Mouse (Mus musculus) layer of hippocampus, adult 9-11 months (tissue): ENCODE data around the gene Brwd1.
"Not testable (repeated sequence)": the region's sequence is repeated elsewhere in the genome, so short reads cannot be mapped to it uniquely, and the experiment has no call there.

ENCODE experiments used
- DNase-seq: peaks from one replicate; pipeline ENCODE4 v3.0.0; 2022

Brwd1 gene

GRCm38 (mm10) chr16:96082301-96083178 lies at the start of gene Brwd1:
Gene Brwd1 (minus strand): TSS chr16:96082526.
- DNase-seq = peak; percentile 92

DNA sequence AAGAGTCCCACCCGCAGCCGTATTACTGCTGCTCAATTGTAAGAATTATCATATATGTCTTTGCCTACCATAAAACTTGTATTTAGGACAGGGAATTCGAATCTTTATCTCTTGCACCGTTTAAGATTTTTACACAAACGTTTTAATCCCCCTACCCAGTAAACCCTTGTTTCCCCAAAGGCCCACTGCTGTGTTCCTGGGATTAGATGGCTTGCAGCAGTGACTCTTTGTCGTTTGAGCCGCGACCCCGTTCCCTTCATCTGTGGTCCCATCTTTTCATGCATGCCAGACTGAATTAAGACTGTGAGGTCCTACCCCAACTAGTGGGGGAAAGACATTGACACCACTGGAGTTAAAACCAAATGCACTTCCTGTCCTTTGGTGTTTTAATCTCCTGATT lies 46.1 kb upstream of the Brwd1 start:
- DNase-seq = no peak

DNA sequence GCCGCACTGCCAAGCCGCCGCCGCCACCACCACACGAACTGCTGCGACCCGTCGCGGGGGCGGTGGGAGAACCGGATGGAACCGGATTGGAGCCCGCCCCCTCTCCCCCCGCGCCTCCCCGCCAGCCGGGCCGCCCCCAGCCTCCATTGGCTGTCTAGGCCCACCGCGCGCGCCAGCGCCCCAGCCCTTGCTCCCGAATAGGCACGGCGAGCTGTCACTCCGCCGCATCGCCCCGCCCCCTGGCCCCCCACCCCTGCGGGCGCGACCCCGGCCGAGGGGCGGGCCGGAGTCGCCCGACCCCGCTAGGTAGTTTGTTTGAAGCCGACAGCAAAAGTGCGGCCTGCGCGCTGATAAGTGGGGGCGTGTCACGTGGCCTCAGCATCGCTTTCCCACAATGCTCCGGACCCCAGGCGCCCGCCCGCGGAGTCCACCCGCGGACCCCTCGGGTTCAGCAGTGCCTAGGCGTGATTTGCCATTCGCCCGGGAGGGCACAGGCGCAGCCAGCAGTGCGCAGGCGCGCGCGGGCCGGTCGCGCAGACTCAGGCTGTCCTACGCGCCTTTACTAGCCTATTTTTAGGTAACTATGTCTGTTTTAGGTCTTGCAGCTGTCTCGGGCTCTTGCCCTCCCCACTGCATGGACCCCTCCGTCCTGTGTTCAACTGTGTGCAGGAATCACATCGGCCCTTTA lies 45.5 kb upstream of the Brwd1 start, which contains the start of gene Hmgn1:
Hmgn1 (minus strand) TSS at position 73 of the 688 bp plus-strand sequence.
- DNase-seq = peak; percentile 98

- DNase-seq = no peak
These were observed 44.9 kb upstream of the Brwd1 start for GRCm38 (mm10) chr16:96127288-96127656.

DNA sequence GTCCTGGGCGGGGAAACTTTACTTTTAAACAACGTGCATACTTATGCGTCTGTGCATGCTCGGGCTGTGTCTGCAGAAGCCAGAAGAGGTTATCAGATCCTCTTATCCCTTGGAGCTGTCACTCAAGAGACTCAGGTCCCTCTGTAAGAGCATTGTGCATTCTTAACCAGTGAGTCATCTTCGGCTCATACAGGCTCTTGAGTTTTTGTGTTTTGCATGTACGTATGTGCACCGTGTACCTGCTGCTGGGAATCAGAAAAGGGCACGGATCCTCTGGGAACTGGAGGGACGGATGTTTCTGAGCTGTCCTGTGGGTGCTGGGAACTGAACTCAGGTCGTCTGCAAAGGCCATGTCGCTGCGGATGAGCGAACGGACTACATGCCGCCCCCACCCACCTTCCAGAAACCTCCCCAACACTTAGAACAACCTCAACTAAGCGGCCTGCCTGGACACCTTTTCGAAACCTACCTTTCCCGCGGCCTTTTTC lies 44.4 kb upstream of the Brwd1 start:
- DNase-seq = no peak

GRCm38 (mm10) chr16:96120022-96120623 lies 37.8 kb upstream of the Brwd1 start:
- no peak for DNase-seq

- DNase-seq = no peak
These were observed 32.4 kb upstream of the Brwd1 start for GRCm38 (mm10) chr16:96114729-96115128.

DNA sequence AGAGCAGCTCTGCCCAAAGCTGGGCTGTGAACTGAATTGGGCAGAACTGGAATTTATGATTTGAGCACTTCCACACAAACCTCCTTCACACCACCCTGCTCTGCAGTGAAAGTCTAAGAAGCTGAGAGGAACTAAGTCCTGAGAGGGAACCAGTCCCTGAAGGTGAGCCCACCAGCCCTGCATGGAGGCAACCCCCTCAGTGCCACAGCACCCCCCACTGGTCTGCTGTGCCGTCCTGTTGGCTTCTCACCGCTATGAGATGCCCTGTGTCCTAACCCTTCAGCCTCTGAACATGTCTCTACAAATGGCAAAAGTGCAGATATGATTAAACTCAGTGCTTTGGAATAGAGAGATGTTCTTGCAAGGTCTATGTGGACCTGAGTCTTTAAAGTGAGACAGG lies 30.4 kb upstream of the Brwd1 start:
- no peak for DNase-seq

GRCm38 (mm10) chr16:96110655-96111345 lies 28.5 kb upstream of the Brwd1 start:
- no peak for DNase-seq

- DNase-seq = no peak
These were observed 27.3 kb upstream of the Brwd1 start for GRCm38 (mm10) chr16:96109673-96110072.

DNA sequence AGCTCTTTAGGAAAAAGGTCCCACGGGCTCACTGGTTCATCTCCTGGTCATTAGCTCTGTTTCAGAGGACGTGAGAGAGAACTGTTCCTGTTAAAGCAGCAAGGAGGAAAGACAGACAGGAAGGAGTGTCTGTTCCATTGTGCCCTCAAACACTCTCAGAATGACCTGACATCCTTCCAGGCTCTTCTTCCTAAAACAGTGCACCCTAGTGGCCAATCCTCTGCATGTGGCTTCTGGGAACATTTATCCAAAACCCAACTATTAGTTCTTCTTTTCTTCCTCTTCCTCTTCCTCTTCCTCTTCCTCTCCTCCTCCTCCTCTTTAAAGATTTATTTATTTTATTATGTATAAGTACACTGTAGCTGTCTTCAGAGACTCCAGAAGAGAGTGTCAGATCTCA lies 20.7 kb upstream of the Brwd1 start:
- DNase-seq = no peak

- not testable (repeated sequence) for DNase-seq
These were observed 15.5 kb upstream of the Brwd1 start for GRCm38 (mm10) chr16:96097811-96098210.

DNA sequence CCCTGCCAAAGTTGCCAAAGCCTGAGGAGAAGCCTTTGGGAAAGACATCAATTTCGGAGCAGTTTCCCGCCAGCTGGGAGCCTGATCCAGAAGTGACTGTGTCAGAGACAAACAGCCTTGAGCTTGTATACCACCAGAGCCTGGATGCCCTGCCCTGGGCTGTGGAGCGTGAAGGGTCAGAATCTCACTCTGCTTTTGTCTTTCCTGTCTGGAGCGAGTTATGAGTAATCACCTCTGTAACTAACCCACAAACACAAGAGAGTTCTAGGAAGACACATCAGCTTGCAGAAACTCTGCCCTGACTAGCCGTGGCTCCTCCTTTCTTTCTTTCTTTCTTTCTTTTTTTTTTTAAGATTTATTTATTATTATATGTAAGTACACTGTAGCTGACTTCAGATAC lies 13.6 kb upstream of the Brwd1 start:
- DNase-seq = no peak

DNA sequence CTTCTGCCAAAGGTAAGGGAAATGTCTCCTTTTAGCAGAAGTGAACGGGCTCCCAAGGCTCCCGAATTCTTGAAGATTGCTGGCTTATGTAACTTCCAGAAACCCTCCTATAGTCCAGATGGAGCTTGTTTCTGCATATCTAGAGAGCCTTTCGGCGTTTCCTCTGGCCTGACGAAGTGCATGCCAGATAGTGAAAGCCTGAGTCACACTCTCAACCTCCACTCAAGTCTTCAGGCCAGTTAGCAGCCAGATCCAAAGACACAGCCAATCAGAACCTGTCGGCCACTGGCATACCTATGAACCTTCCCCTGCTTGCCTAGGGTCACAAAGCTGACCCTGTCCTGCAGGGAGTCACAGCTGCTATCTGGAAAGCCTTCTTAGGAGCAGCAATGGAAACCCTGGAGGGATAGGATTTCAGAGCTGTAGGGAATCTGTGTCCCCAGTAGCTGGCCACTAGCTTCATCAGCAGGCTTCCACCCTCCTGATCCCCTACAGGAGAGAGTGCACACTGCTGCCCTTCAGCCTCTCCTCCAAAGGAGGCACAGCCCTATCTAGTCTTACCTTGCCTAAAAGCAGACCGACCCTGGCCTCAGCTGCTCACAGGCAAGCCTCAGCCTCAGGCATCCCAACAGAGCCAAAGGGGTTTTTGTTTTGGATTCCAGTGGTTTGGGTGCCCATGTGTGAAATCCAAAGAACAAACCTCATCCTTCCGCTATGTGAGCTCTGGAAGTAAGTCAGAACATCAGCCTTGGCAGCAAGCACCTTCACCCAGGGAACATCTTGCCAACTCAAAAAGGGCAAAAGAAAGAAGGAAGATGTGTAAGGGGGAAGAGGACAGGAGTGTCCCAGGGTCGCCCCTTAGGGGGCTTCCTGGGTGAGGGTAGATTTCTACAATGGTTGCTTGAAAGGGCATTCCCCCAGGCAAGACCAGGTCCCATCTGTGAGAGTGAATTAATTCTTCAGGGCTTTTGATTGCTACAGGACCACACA lies 9.5 kb upstream of the Brwd1 start:
- DNase-seq = no peak

DNA sequence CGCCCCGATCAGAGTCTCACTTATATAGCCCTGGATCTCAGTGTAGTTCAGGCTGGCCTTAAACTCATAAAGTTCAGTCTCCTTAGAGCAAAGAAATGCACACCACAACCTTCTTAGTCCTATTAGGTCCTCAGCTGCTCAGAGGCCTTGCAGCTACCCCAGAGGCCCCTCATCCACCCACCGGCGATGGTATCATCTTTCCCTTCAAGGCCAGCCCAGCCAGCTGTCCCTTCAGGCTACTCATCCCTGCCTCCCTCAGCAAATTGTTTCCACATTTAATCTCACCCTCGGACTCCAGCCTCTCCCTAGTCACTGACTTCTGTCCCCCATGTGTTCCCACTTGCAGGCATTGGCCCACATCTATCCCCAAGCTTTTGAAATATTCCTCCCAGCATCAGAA lies 5.8 kb upstream of the Brwd1 start:
- DNase-seq = no peak

GRCm38 (mm10) chr16:96087436-96087835 lies 5.1 kb upstream of the Brwd1 start:
- DNase-seq = no peak

DNA sequence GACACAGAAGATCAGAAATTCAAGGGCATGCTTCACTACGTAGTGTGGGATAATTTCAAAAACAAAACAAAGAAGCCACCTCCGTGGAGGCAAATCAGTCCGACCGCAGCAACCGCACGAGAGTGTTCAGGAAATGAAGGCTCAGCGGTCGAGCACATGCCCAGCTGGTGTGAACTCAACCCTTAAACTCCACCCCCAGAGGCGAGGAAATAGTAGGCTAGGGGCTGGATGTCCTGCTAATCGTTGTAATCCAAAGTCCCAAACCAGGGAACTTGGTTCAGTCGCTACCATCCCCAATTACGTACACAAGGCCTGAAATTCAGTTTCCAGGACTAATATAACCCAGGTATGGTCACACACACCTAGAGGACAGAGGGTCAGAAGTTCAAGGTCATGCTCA lies 4.7 kb upstream of the Brwd1 start:
- no peak for DNase-seq

- DNase-seq = no peak
These were observed 3.3 kb upstream of the Brwd1 start for GRCm38 (mm10) chr16:96085597-96085996.

DNA sequence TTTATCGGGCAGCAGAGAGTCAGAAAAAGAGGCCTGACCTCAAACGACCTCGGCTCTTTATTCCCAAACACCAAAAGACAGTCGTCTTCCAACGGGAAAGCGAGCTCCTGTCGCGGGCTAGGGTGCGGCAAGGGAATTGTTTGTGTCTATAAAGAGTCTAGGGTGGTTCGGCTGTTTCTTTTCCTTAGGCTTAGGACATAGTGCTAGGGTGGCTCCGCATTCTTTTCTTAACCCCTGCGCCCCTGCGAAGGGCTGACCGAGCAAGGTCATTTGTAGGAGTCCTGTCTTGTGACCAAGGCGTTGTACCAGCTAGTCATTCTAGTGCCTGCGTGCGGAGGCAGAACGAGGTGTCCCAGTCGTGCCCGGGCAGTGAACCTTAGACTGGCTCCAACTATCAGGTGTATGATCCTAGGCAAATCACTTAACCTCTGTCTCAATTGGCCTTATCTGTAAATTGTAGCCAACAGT lies 887 bp upstream of the Brwd1 start:
- no peak for DNase-seq

GRCm38 (mm10) chr16:96081742-96082241 lies 534 bp downstream of the Brwd1 start:
- DNase-seq = peak; percentile 53

GRCm38 (mm10) chr16:96081331-96081730 lies 995 bp downstream of the Brwd1 start:
- peak; percentile 88 for DNase-seq
